Mouse (Mus musculus) testis, adult 2 months (tissue): ENCODE data around the gene Kcnh4. TPM values are rescaled to one million over a fixed set of nuclear protein-coding genes. Genes with fewer than 3 reads are reported as not detected.

Experiments
- H3K27ac ChIP-seq: fragments of 200-500 bp; 2 replicates; pipeline ENCODE4 v1.5.1; 2012; ENCODE audit warnings: low read depth, low read length; ENCODE audit not compliant: control insufficient read depth, insufficient read depth
- H3K27me3 ChIP-seq: fragments of 200-500 bp; 2 replicates; pipeline ENCODE4 v1.6.1; 2012; ENCODE audit warnings: mild to moderate bottlenecking, low read length, moderate library complexity; ENCODE audit not compliant: control insufficient read depth, insufficient read depth
- H3K36me3 ChIP-seq: fragments of 200-500 bp; 2 replicates; pipeline ENCODE4 v1.6.1; 2012; ENCODE audit warnings: mild to moderate bottlenecking, low read length; ENCODE audit not compliant: control insufficient read depth, insufficient read depth
- H3K4me1 ChIP-seq: fragments of 200-500 bp; 2 replicates; pipeline ENCODE4 v1.6.1; 2012; ENCODE audit warnings: low read length; ENCODE audit not compliant: control insufficient read depth, insufficient read depth
- H3K4me3 ChIP-seq: fragments of 200-500 bp; 2 replicates; pipeline ENCODE4 v1.5.1; 2012; ENCODE audit warnings: low read depth, mild to moderate bottlenecking, low read length, moderate library complexity, mixed read lengths; ENCODE audit not compliant: control insufficient read depth
- CTCF ChIP-seq: fragments of 200-500 bp; IDR thresholded peaks from 2 replicates; pipeline ENCODE4 v1.5.1; 2012; ENCODE audit warnings: low read depth, mild to moderate bottlenecking, inconsistent platforms, low read length, moderate library complexity; ENCODE audit not compliant: control insufficient read depth, insufficient read depth, insufficient replicate concordance
- POLR2A ChIP-seq: fragments of 200-500 bp; IDR thresholded peaks from 2 replicates; pipeline ENCODE4 v1.6.1; 2012; ENCODE audit warnings: low read depth, mild to moderate bottlenecking, inconsistent platforms, low read length, moderate library complexity; ENCODE audit not compliant: control insufficient read depth
- polyA plus RNA-seq: library from polyadenylated mRNA; depleted of rRNA; stranded (reverse); fragments of >200 nt; gene quantifications from 2 replicates; pipeline ENCODE4 v1.2.3, GENCODE M21; 2012

Kcnh4 gene
- polyA plus RNA-seq, 1 experiment = 0.51 TPM

GRCm38 (mm10) chr11:100754021-100754692 is 5.6 kb downstream of the Kcnh4 start:
- Histone ChIP-seq H3K27me3 (no peaks in the 10 kb centered on the region), H3K4me1 (peaks cover 11% of the 10 kb centered on the region), H3K36me3 (no peaks in the 10 kb centered on the region), H3K4me3 (no peak overlapping the region), H3K27ac (no peak overlapping the region)
- TF ChIP-seq POLR2A = no peak
- no peak for TF ChIP-seq CTCF

GRCm38 (mm10) chr11:100752294-100752693 is 7.4 kb downstream of the Kcnh4 start:
- Histone ChIP-seq H3K27ac (no peak overlapping the region), H3K27me3 (no peaks in the 10 kb centered on the region), H3K4me3 (no peak overlapping the region), H3K4me1 (peaks cover 6% of the 10 kb centered on the region), H3K36me3 (no peaks in the 10 kb centered on the region)
- no peak for TF ChIP-seq CTCF
- TF ChIP-seq POLR2A = no peak

GRCm38 (mm10) chr11:100750127-100750526 is 9.6 kb downstream of the Kcnh4 start:
- no peaks in the 10 kb centered on the region for H3K27me3 ChIP-seq

GRCm38 (mm10) chr11:100749469-100749868 is 10.3 kb downstream of the Kcnh4 start:
- Histone ChIP-seq H3K4me3 (no peak overlapping the region), H3K27ac (no peak overlapping the region), H3K27me3 (no peaks in the 10 kb centered on the region), H3K4me1 (peaks cover 10% of the 10 kb centered on the region), H3K36me3 (no peaks in the 10 kb centered on the region)
- TF ChIP-seq POLR2A = no peak

More at GRCm38 (mm10) chr11:100750127-100750526, 9.6 kb downstream of the Kcnh4 start:
- Histone ChIP-seq H3K4me3 (no peak overlapping the region), H3K27ac (no peak overlapping the region), H3K4me1 (peaks cover 10% of the 10 kb centered on the region), H3K36me3 (no peaks in the 10 kb centered on the region)
- no peak for TF ChIP-seq POLR2A
- TF ChIP-seq CTCF = no peak

GRCm38 (mm10) chr11:100748620-100749019 is 11.1 kb downstream of the Kcnh4 start:
- H3K27me3 ChIP-seq = no peaks in the 10 kb centered on the region
- H3K27ac ChIP-seq = no peak overlapping the region
- TF ChIP-seq POLR2A (no peak), CTCF (no peak)
- peaks cover 10% of the 10 kb centered on the region for H3K4me1 ChIP-seq
- H3K4me3 ChIP-seq = no peak overlapping the region
- no peaks in the 10 kb centered on the region for H3K36me3 ChIP-seq

GRCm38 (mm10) chr11:100747114-100747513 is 12.6 kb downstream of the Kcnh4 start:
- Histone ChIP-seq H3K27ac (no peak overlapping the region), H3K27me3 (no peaks in the 10 kb centered on the region), H3K36me3 (no peaks in the 10 kb centered on the region), H3K4me3 (no peak overlapping the region), H3K4me1 (peaks cover 10% of the 10 kb centered on the region)
- TF ChIP-seq POLR2A (no peak), CTCF (no peak)

- H3K4me1 ChIP-seq = peaks cover 10% of the 10 kb centered on the region
- H3K27me3 ChIP-seq = no peaks in the 10 kb centered on the region
- H3K36me3 ChIP-seq = no peaks in the 10 kb centered on the region
- no peak for TF ChIP-seq CTCF
- no peak for TF ChIP-seq POLR2A
- H3K4me3 ChIP-seq = no peak overlapping the region
- H3K27ac ChIP-seq = no peak overlapping the region
Observed at GRCm38 (mm10) chr11:100746546-100746945, 13.2 kb downstream of the Kcnh4 start.

- H3K4me1 ChIP-seq = peaks cover 10% of the 10 kb centered on the region
- no peaks in the 10 kb centered on the region for H3K36me3 ChIP-seq
- H3K27me3 ChIP-seq = no peaks in the 10 kb centered on the region
- no peak overlapping the region for H3K27ac ChIP-seq
- no peak overlapping the region for H3K4me3 ChIP-seq
- no peak for TF ChIP-seq POLR2A
- TF ChIP-seq CTCF = peak; percentile 60; the same call in 1 of the 2 replicates
Observed at GRCm38 (mm10) chr11:100745085-100745484, 14.7 kb downstream of the Kcnh4 start.
